Mouse (Mus musculus): ENCODE measurements around the gene Ephb1.

GRCm38 (mm10) chr9:102111471-102111870 lies 243.0 kb downstream of the Ephb1 start:
- TF ChIP-seq CTCF (IDR thresholded peaks at IDR 0.05; ENCODE audit: low read depth, low read length) (no peak), POLR2A (IDR thresholded peaks at IDR 0.05; ENCODE audit: borderline replicate concordance, low read depth, low read length) (no peak)

Measured in bone marrow macrophage, adult 2 months (primary cell).